Comparison of ENCODE assay signal across 8 mouse cellular contexts in genomic region chr13:24830756-24831352, GRCm38 (mm10). TPM values are rescaled to one million over a fixed set of nuclear protein-coding genes. Genes with fewer than 3 reads are reported as not detected.
DNase-seq lines count a peak whose midpoint lies in the region; ATAC-seq lines count a peak whose summit lies in the region.

No protein-coding gene starts in this region.

- H3K4me2 ChIP-seq in embryonic facial prominence, embryonic 12.5 days (replicated peaks), result peak overlapping the region; percentile 85
- H3K4me2 ChIP-seq in midbrain, embryonic 11.5 days, result peak overlapping the region; percentile 61

- ATAC-seq in embryonic facial prominence, embryonic 12.5 days (ENCODE audit: insufficient number of reproducible peaks, insufficient read depth, low FRiP score, low TSS enrichment), result no peak
- no peak for ATAC-seq in midbrain, embryonic 11.5 days (ENCODE audit: low FRiP score)
- no peak for ATAC-seq in granulocyte monocyte progenitor cell, adult 5-6 weeks (replicated peaks; ENCODE audit: poor library complexity, severe bottlenecking)

- H3K4me3 ChIP-seq in embryonic facial prominence, embryonic 12.5 days, result peak overlapping the region; percentile 95
- H3K4me3 ChIP-seq in midbrain, embryonic 11.5 days (ENCODE audit: low read depth, low read length), result peak overlapping the region; percentile 85

- H3K9ac ChIP-seq in embryonic facial prominence, embryonic 12.5 days, result peak overlapping the region; percentile 62
- H3K9ac ChIP-seq in midbrain, embryonic 11.5 days (ENCODE audit: low read length), result peak overlapping the region; percentile 56

- peak; percentile 40 for DNase-seq in thymus, postnatal 0 days (ENCODE audit: low spot score)
- DNase-seq in thymus, postnatal 25 days, result no peak
- peak; percentile 26 for DNase-seq in hindlimb bud, embryonic 11.5 days (ENCODE audit: extremely low spot score, low read depth, low spot score)
- peak; percentile 91 for DNase-seq in midbrain, embryonic 11.5 days (ENCODE audit: low spot score, missing footprints)
- DNase-seq in gastrocnemius, postnatal 4 days (ENCODE audit: low spot score in 2 of 2), result no peak
- no peak for DNase-seq in gastrocnemius, postnatal 14 days

- H3K36me3 ChIP-seq in embryonic facial prominence, embryonic 12.5 days, result no peaks in the 10 kb centered on the region
- H3K36me3 ChIP-seq in midbrain, embryonic 11.5 days (ENCODE audit: control insufficient read depth, insufficient read depth, low read length), result no peaks in the 10 kb centered on the region

- H3K27ac ChIP-seq in embryonic facial prominence, embryonic 12.5 days, result peak overlapping the region; percentile 94
- peak overlapping the region; percentile 17; the same call in 1 of the 2 replicates for H3K27ac ChIP-seq in midbrain, embryonic 11.5 days (ENCODE audit: low read depth, low read length)

- H3K4me1 ChIP-seq in embryonic facial prominence, embryonic 12.5 days, result peaks cover 13% of the 10 kb centered on the region
- peaks cover 21% of the 10 kb centered on the region for H3K4me1 ChIP-seq in midbrain, embryonic 11.5 days (ENCODE audit: control insufficient read depth, insufficient read depth, low read length)

- no peaks in the 10 kb centered on the region for H3K27me3 ChIP-seq in embryonic facial prominence, embryonic 12.5 days
- H3K27me3 ChIP-seq in midbrain, embryonic 11.5 days (ENCODE audit: control insufficient read depth, insufficient read depth, low read length), result no peaks in the 10 kb centered on the region

- 2% methylated on average over 20 of the region's 20 CpGs for WGBS in embryonic facial prominence, embryonic 12.5 days
- WGBS in midbrain, embryonic 11.5 days, result 5% methylated on average over 20 of the region's 20 CpGs

- no peaks in the 10 kb centered on the region for H3K9me3 ChIP-seq in embryonic facial prominence, embryonic 12.5 days
- no peaks in the 10 kb centered on the region for H3K9me3 ChIP-seq in midbrain, embryonic 11.5 days (ENCODE audit: control insufficient read depth, low read length)

- intact Hi-C loops in gastrocnemius, postnatal 14 days (cut with DNase I; ENCODE audit: low total_unique reads), result no loop called here

RNA-seq across cellular contexts. Expression of gene Acot13, which starts 0.5 kb away (rescaled TPM):
- polyA plus RNA-seq in thymus, postnatal 0 days (2015; fragmentation: Nextera tagmentation; extraction: Ambion mirVana), result 119 and 129 TPM in 2 replicates
- polyA plus RNA-seq in embryonic facial prominence, embryonic 12.5 days (2016; fragmentation: Nextera tagmentation; extraction: Ambion mirVana), result 64.9 and 66.1 TPM in 2 replicates
- polyA plus RNA-seq in midbrain, embryonic 11.5 days (2014; fragmentation: Nextera tagmentation; extraction: Ambion mirVana), result 53.5 and 58.8 TPM in 2 replicates
- 10 to 100 TPM; 50.9 to 57.6 TPM for total RNA-seq in gastrocnemius, postnatal 4 days (2021)
- total RNA-seq in gastrocnemius, postnatal 14 days (2021), result 100 to 1,000 TPM in 1 of 2 experiments, 10 to 100 TPM in 1; 94.2 to 119 TPM
- total RNA-seq in granulocyte monocyte progenitor cell, adult 5-6 weeks (2014; fragmentation: Nextera tagmentation), result 37.7 and 40.4 TPM in 2 replicates
- total RNA-seq in granulocyte monocyte progenitor cell, adult 5-6 weeks (2017), result 41.8 and 46.1 TPM in 2 replicates

RNA-seq across cellular contexts. Expression of gene Tdp2, which starts 0.6 kb away (rescaled TPM):
- polyA plus RNA-seq in thymus, postnatal 0 days (2015; fragmentation: Nextera tagmentation; extraction: Ambion mirVana), result 54.3 and 60.2 TPM in 2 replicates
- polyA plus RNA-seq in embryonic facial prominence, embryonic 12.5 days (2016; fragmentation: Nextera tagmentation; extraction: Ambion mirVana), result 67.6 and 71.4 TPM in 2 replicates
- polyA plus RNA-seq in midbrain, embryonic 11.5 days (2014; fragmentation: Nextera tagmentation; extraction: Ambion mirVana), result 79.6 and 80.9 TPM in 2 replicates
- 10 to 100 TPM; 15.5 to 16.1 TPM for total RNA-seq in gastrocnemius, postnatal 4 days (2021)
- total RNA-seq in gastrocnemius, postnatal 14 days (2021), result 1 to 10 TPM; 7.3 to 9.2 TPM
- 48.4 and 84.7 TPM in 2 replicates for total RNA-seq in granulocyte monocyte progenitor cell, adult 5-6 weeks (2014; fragmentation: Nextera tagmentation)
- total RNA-seq in granulocyte monocyte progenitor cell, adult 5-6 weeks (2017), result 51.8 and 57.7 TPM in 2 replicates

RNA-seq across cellular contexts. Expression of gene D130043K22Rik, which starts 14.1 kb away (rescaled TPM):
- 0.03 and 0.09 TPM in 2 replicates for polyA plus RNA-seq in thymus, postnatal 0 days (2015; fragmentation: Nextera tagmentation; extraction: Ambion mirVana)
- 0.58 and 0.73 TPM in 2 replicates for polyA plus RNA-seq in embryonic facial prominence, embryonic 12.5 days (2016; fragmentation: Nextera tagmentation; extraction: Ambion mirVana)
- 0.58 and 1.1 TPM in 2 replicates for polyA plus RNA-seq in midbrain, embryonic 11.5 days (2014; fragmentation: Nextera tagmentation; extraction: Ambion mirVana)
- total RNA-seq in gastrocnemius, postnatal 4 days (2021), result not detected
- total RNA-seq in gastrocnemius, postnatal 14 days (2021), result not detected
- not detected in 2 replicates for total RNA-seq in granulocyte monocyte progenitor cell, adult 5-6 weeks (2014; fragmentation: Nextera tagmentation)
- not detected in 2 replicates for total RNA-seq in granulocyte monocyte progenitor cell, adult 5-6 weeks (2017)

RNA-seq across cellular contexts. Expression of gene BC005537, which starts 29.4 kb away (rescaled TPM):
- 21.6 and 25.6 TPM in 2 replicates for polyA plus RNA-seq in thymus, postnatal 0 days (2015; fragmentation: Nextera tagmentation; extraction: Ambion mirVana)
- 16.4 and 17.3 TPM in 2 replicates for polyA plus RNA-seq in embryonic facial prominence, embryonic 12.5 days (2016; fragmentation: Nextera tagmentation; extraction: Ambion mirVana)
- polyA plus RNA-seq in midbrain, embryonic 11.5 days (2014; fragmentation: Nextera tagmentation; extraction: Ambion mirVana), result 25.0 and 26.1 TPM in 2 replicates
- total RNA-seq in gastrocnemius, postnatal 4 days (2021), result 100 to 1,000 TPM; 100 to 114 TPM
- 10 to 100 TPM; 49.6 to 49.9 TPM for total RNA-seq in gastrocnemius, postnatal 14 days (2021)
- total RNA-seq in granulocyte monocyte progenitor cell, adult 5-6 weeks (2014; fragmentation: Nextera tagmentation), result 166 and 184 TPM in 2 replicates
- 57.0 and 63.6 TPM in 2 replicates for total RNA-seq in granulocyte monocyte progenitor cell, adult 5-6 weeks (2017)

Comparison
In these comparisons a context has a peak if more than half of its experiments do, and no peak if none do; other contexts are left out.
1. DNase-seq: peak in thymus, postnatal 0 days (single experiment), hindlimb bud, embryonic 11.5 days (single experiment) and midbrain, embryonic 11.5 days (single experiment); none in thymus, postnatal 25 days (single experiment), gastrocnemius, postnatal 4 days (0 of 2) and gastrocnemius, postnatal 14 days (single experiment).